Mouse (Mus musculus) kidney, postnatal 14 days (tissue): ENCODE measurements at regions not wholly inside any gene's neighbourhood (a gene's known extent, or its start where the extent isn't known, plus 50 kb on each side); places are given as distances from the start of the nearest gene placed in this dataset.

Experiments used
- DNase-seq: peaks from one replicate; pipeline ENCODE4 v3.0.0; 2022; ENCODE audit warnings: mixed read lengths

GRCm38 (mm10) chr13:78577497-78577896 lies 377.9 kb upstream of the Nr2f1 start:
- no peak for DNase-seq

- no peak for DNase-seq
Measured at GRCm38 (mm10) chr13:78576300-78577296, 377.0 kb upstream of the Nr2f1 start.

GRCm38 (mm10) chr13:78571093-78571492 lies 371.5 kb upstream of the Nr2f1 start:
- no peak for DNase-seq

GRCm38 (mm10) chr13:78524446-78524937 lies 324.9 kb upstream of the Nr2f1 start:
- no peak for DNase-seq

GRCm38 (mm10) chr13:78520771-78521170 lies 321.2 kb upstream of the Nr2f1 start:
- no peak for DNase-seq

GRCm38 (mm10) chr13:78520186-78520585 lies 320.6 kb upstream of the Nr2f1 start:
- DNase-seq, result no peak

- DNase-seq, result peak; percentile 1
Measured at GRCm38 (mm10) chr13:78500551-78500950, 301.0 kb upstream of the Nr2f1 start.

GRCm38 (mm10) chr13:78483760-78484357 lies 284.3 kb upstream of the Nr2f1 start:
- DNase-seq, result no peak

- DNase-seq, result peak; percentile 87
Measured at GRCm38 (mm10) chr13:78482929-78483759, 283.6 kb upstream of the Nr2f1 start.

GRCm38 (mm10) chr13:78451333-78452070 lies 251.9 kb upstream of the Nr2f1 start:
- DNase-seq, result no peak

GRCm38 (mm10) chr13:78446726-78447031 lies 247.1 kb upstream of the Nr2f1 start:
- no peak for DNase-seq

- DNase-seq, result no peak
Measured at GRCm38 (mm10) chr13:78445891-78446725, 246.6 kb upstream of the Nr2f1 start.

- no peak for DNase-seq
Measured at GRCm38 (mm10) chr13:78444691-78445349, 245.3 kb upstream of the Nr2f1 start.

- DNase-seq, result no peak
Measured at GRCm38 (mm10) chr13:78428469-78428868, 228.9 kb upstream of the Nr2f1 start.

GRCm38 (mm10) chr13:78428084-78428445 lies 228.5 kb upstream of the Nr2f1 start:
- DNase-seq, result peak; percentile 1

- peak; percentile 3 for DNase-seq
Measured at GRCm38 (mm10) chr13:78427141-78428083, 227.9 kb upstream of the Nr2f1 start.

- peak; percentile 5 for DNase-seq
Measured at GRCm38 (mm10) chr13:78426306-78426921, 226.9 kb upstream of the Nr2f1 start.

- DNase-seq, result no peak
Measured at GRCm38 (mm10) chr13:78405071-78405470, 205.5 kb upstream of the Nr2f1 start.

GRCm38 (mm10) chr13:78383761-78384160 lies 184.2 kb upstream of the Nr2f1 start:
- no peak for DNase-seq
